Mouse (Mus musculus): ENCODE measurements around the gene Galntl6. TPM values are rescaled to one million over a fixed set of nuclear protein-coding genes. Genes with fewer than 3 reads are reported as not detected.
"Not testable (repeated sequence)": the region's sequence is repeated elsewhere in the genome, so short reads cannot be mapped to it uniquely, and the experiment has no call there.

Gene Galntl6
- polyA plus RNA-seq, 1 experiment: not detected

DNA sequence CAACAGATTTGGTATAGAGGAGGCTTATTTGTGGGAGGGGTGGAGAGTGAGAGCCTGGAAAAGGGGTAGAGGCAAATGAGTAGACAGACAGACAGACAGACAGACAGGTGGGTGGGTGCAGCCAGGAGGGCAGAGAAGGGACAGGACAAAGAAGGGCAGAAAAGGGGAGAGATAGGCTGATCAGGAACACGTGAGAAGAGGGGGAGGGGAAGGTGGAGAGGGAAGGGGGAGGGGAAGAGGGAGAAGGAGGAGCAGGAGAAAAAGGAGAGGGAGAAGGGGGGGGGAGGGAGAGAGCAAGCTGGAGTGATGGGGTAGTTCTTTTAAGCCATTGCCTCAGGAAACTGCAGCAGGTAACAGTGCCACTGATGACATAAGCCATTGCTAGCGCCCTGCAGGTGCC is 1144.9 kb downstream of the Galntl6 start:
- DNase-seq (ENCODE audit: low read depth): no peak

DNA sequence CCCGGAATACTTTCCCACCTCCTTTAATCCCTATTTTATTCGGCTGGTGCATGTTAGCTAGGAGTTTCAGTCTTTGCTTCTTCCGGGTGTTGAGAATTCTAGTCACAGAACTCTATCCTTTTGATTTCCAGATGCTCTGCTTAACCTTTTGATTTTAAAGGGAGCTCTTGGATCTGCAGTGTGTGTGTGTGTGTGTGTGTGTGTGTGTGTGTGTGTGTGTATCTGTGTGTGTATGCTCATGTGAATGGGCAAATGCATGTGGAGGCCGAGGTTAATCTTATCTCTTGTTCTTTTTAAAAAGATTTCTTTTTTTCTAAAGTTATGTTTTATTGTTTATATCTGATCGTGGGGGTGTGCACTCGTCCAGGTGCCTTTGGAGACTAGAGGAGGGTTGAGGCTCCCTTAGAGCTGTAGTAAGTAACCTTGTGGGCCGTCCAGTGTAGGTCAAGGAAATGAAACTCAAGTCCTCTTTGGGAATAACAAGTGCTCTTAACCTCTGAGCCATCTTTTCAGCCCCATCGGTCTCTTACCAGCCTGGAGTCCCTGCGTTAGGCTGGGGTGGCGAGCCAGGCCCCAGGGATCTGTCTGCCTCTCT is 1145.9 kb downstream of the Galntl6 start:
- no peak for DNase-seq (ENCODE audit: low read depth)

DNA sequence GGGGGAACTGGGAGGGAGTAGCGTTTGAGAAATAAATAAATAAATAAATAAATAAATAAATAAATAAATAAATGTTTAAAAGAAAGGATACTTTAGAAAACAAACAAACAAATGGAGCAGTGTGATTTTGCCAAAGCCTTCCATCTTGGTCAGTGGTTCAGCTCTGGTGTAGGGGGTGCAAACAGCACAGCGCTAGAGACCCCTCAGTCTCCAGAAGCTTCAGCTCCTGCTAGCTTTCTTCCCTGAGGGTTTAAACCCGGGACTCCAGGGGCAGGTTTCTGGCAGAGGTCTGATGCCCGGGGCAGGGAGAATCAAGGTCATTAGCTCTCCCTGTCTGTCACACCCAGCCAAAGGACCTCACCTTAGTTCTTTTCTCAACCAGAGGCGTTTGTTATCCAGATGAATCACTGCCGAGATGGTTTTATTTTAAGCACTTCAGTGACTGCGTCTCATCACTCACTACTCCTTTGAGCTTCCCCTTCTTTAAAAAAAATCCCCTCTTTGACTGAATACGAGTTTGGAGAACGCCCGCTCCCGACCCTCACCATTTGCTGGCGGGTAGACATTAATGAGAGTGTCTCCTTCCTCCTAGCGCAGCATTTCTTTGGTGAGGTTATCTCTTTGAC is 1146.6 kb downstream of the Galntl6 start:
- no peak for DNase-seq (ENCODE audit: low read depth)

DNA sequence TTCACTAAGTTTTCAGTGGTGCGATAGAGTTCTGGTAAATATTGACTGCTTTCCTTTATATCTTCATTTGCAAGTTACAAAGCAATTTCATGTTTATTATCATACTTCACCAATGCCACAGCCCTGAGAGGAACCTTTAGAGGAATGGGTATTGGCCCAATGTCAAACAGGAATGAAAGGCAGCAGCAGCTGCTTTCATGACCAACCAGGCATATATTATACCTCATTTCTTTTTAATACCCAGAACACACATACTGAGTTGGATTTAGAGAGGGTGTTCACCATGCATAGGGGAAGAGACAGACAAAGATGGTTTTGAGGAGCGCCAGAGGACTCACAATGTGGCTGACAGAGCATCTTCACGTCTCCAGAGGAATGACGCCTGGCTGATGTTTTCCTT is 1147.2 kb downstream of the Galntl6 start:
- DNase-seq (ENCODE audit: low read depth): no peak

DNA sequence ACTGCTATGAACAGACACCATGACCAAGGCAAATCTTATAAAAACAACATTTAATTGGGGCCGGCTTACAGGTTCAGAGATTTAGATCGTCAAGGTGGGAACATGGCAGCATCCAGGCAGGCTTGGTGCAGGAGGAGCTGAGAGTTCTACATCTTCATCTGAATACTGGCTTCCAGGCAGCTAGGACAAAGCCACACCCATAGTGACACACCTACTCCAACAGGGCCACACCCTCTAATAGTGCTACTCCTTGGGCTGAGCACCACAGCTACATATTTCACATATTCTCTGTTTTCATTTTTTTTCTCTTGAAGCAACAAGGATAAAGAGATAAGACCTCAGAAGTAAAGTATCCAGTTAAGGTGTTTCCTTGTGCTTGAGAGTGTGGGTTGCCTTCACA is 1149.8 kb downstream of the Galntl6 start:
- DNase-seq (ENCODE audit: low read depth): not testable (repeated sequence)

DNA sequence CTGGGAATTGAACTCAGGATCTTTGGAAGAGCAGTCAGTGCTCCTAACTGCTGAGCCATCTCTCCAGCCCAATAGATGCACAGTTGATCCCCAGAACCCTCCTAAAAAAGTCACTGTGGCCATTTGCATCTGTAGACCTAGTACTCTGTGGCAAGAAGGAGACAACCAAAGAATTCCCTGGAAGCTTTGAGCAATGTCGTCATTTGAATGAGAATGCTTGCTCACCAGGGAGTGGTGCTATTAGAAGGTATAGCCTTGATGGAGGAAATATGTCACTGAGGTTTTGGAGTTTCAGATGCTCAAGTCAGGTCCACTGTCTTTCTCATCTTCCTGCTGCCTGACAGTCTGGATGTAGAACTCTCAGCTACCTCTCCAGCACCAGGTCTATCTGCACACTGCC is 1151.5 kb downstream of the Galntl6 start:
- DNase-seq (ENCODE audit: low read depth): no peak

DNA sequence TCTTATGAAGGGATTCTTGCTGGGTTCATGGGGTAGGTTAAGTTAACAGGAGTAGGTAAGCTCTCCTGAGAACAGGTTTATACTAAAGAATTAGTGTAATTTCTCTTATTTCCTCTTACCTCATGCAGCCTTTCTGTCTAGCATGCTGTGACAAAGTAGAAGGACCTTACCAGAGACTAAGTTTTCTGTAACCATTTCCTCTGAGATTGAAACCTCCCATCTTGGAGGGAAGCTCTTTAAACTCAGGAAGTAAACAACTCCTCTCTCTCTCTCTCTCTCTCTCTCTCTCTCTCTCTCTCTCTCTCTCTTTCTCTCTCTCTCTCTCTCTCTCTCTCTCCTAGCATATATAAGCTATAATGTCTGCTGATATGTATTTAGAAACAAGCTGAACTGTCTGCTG is 1153.6 kb downstream of the Galntl6 start:
- DNase-seq (ENCODE audit: low read depth): no peak

DNA sequence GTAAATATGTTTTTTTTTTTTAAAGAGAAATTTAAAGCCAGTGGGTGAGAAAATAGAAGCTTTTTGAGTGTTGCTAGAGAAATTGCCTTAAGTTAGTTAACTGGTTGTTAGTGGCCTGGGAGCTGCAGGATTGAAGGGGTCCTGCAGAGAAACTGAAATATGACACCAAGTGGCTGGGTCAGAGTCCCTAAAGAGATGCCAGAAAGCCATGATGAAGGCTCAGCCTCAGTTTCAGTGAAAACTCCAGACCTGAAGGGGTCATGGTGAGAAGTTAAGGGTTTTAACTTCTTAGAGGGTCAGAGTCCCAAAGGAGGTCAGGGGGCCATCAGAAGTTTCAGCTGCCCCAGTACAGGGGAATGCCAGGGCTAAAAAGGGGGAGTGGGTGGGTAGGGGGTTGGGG is 1155.0 kb downstream of the Galntl6 start:
- DNase-seq (ENCODE audit: low read depth): no peak

DNA sequence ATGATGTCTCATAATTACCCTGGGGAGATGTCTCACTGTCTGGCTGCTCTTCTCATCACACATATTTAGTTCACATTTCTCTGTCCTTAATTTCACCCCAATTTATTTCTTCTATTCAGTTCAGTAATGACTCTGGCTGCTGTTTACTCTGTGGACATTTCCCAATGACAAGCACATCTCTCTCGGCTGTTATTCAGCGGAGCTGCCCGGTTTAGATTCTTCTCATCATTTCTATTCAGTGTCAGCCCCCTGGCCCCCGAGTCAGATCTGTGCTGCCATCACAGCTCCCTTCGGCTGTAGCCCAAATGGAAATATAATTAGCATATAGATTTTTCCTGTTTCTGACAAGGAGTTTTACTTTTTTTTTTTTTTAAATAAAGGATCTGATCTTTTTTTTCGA is 1158.4 kb downstream of the Galntl6 start:
- DNase-seq (ENCODE audit: low read depth): no peak

DNA sequence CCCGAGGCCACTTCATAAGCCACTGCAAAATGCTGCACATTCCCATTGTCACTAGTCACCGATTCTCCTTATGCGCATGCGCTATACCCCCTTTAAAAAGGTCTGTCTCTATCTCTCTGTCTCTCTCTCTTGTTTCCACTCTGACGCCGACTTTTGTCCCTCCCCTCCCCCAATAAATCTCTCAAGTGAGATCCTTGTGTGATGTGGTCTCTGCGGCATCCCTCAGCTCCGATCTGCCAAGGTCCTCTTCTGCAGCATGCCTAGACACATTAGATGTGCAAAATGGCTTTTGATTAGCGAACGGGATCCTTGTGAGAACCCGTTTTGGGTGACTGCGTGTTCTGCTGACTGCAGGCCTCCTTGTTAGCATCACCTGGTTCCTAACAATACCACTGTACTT is 1168.8 kb downstream of the Galntl6 start:
- no peak for DNase-seq (ENCODE audit: low read depth)

DNA sequence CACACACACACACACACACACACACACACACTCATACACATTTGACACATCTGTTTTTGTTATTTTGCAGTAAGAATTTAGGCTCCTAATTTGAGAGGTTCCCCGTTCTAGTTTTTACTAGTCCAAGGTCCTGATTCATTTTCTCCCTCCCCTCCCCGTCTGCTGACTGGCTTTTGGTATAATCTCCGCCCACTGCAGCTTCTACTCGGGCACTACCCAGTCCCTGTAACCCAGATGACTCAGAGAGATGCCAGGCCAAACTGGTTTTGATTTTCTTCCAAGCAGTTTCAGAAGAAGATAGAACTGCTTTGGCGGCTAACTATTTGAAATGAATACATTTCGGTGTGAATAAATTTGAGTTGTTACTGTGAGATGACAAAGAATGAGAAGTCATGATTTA is 1170.5 kb downstream of the Galntl6 start:
- DNase-seq (ENCODE audit: low read depth): peak; percentile 9

DNA sequence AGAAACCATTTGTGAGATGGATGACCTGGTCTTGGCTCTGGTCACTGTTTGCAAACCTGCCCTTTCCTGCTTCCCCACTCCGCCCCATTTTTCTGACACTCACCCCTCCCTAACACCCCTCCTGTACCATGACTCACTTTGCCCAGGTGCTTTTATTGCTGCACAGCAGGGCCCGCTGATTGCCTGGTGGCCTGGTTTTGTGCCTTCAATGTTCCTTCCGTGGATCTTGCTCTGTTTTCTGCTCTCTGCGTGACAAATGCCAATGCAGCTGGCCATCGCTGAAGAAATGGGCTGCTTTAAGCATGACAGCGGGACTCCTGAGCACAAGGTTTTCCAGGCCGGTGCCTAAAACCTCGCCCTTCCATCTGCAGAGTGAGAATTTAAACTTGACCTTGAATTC is 1171.1 kb downstream of the Galntl6 start:
- no peak for DNase-seq (ENCODE audit: low read depth)

DNA sequence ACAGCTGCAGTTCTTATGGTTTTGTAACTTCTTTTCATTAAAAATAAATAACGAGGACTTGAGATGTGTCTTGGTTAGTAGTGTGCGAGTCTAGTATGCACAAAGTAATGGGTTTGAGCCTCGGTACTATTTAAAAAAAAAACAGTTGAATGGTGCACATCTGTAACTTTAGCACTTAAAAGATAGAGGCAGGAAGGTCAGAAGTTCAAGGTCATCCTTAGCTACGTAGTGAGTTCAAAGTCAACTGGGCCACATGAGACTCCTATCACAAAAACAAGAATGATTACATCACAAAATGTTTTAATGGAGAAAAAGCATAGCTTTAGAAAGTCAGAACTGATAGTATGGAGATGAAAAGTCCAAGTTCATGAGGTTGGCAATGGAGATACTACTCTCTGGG is 1175.2 kb downstream of the Galntl6 start:
- DNase-seq (ENCODE audit: low read depth): no peak

DNA sequence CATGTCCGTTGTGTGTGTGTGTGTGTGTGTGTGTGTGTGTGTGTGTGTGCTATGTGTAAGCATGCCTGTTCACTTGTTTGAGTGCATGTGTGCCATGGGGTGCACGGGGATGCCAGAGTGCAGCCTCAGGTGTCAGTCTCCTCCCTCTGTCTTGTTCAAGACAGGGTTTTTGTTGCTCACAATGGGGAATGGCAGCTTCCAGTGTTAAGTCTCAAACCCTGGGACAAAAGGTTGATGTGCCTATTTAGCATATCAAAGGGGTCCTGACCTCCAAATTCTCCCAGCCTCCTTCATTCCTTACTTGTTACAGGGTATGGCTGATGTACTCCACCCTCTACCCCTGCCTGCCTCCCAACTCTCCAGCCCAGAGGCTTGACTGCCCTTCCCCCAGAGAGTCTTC is 1179.6 kb downstream of the Galntl6 start:
- no peak for DNase-seq (ENCODE audit: low read depth)

DNA sequence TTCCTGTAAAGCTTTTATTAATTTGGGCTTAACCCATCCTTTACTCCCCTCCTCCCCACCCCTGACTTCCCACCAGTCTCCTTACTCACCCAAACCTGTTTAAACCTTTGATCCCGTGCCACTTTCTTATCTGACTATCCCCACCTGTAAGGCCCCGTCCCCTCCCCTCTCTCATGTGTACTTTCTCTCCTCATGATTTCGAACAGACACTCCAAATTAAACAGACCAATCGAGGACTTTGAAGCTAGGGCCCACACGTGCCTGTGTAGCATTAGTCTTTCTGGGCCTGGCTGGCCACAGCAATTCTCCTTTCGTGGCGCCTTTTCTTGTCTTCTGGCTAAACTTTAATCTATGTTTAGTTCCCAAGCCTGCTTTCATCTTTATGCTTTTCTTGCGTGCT is 1180.8 kb downstream of the Galntl6 start:
- no peak for DNase-seq (ENCODE audit: low read depth)

DNA sequence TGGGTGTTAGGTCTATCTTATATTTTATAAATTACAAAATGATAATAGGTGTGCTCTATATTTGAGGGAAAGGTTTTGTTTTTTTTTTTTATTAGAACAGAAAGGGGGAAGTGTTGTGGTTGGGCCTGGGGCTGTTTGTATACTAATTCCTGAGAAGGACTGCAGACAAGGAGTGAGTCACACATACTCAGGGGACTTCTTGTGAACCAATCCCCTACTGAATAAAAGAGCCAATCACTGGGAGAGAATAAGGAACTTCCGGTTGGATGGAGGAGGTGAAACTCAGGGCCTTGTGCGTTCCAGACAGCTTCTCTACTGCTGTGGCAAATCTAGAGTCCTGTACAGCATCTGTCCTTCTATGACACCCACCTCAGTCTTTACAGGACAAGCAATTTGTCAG is 1184.2 kb downstream of the Galntl6 start:
- DNase-seq (ENCODE audit: low read depth): no peak

DNA sequence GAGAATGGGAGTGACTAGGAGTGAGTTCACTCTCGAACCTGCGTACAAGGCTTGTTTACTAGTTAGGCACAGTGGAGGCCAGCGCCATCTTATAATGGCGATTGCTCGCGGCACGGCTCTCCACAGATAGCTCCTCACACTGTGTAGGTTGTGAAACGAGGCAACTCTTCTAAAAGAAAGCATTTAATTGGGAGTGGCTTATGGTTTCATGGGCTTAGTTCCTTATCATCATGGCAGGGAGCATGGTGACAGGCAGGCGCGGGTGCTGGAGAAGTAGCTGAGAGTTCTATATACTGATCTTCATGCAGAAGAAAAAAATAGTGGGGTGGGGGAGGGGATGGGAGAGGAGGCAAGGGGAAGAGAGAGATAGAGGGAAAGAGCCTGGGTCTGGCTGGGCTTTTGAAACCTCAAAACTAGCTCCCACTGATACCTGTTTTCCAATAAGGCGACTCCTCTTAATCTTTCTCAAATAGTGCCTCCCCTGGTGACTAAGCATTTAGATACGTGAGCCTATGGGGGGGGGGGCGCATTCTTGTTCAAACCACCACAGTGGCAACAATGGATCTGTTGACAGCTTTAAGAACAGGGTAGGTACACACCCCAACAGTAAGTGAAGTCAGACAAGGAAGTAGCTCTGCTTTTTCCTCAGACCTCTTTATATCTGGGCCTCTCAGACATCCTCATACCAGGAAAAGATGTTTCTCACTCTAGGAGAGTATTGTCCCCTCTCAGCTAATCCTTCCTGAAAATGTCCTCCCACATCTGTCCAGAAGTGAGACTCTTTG is 1187.4 kb downstream of the Galntl6 start:
- DNase-seq (ENCODE audit: low read depth): no peak

Other genes starting within 250 kb of the Galntl6 start
- not detected in 2 replicates for gene BC030500, start 885 bp downstream of the Galntl6 start, polyA plus RNA-seq (2012; rRNA removed)